In genomic region chr1:87379919-87380318, GRCm38 (mm10) we compare ENCODE assay signal across 14 mouse cellular contexts. TPM values are rescaled to one million over a fixed set of nuclear protein-coding genes. Genes with fewer than 3 reads are reported as not detected.
A peak's percentile ranks its signal among the peaks of the same experiment; 100 is the strongest.
DNase-seq lines count a peak whose midpoint lies in the region; ATAC-seq and TF ChIP-seq lines count a peak whose summit lies in the region.
"Had no signal": no experiment of that assay in that cellular context is flagged by ENCODE, and none has a peak within 500 bp of the region (broad histone marks: within the 10 kb centered on the region; RNA-seq: fewer than 3 reads in every experiment).

No protein-coding gene starts in this region.

- peak; percentile 23; the same call in 1 of the 2 replicates for ATAC-seq in lung, postnatal 0 days

- TF ChIP-seq EP300 in lung, postnatal 0 days (IDR thresholded peaks at IDR 0.05), result no peak

- WGBS in lung, postnatal 0 days, result 92% methylated on average over 1 of the region's 1 CpGs

- TF ChIP-seq CTCF in gastrocnemius, adult 2 months (IDR thresholded peaks at IDR 0.05), result peak; percentile 38
- TF ChIP-seq CTCF in lung, postnatal 0 days (IDR thresholded peaks at IDR 0.05), result peak; percentile 68

- no peak overlapping the region for H3K4me2 ChIP-seq in lung, postnatal 0 days (replicated peaks; ENCODE audit: low read depth, low read length)
- H3K4me2 ChIP-seq: liver, embryonic 15.5 days had no signal

- no peaks in the 10 kb centered on the region for H3K4me1 ChIP-seq in lung, postnatal 0 days (ENCODE audit: insufficient read depth, low read depth, low read length)

- no peak for DNase-seq in gastrocnemius, adult 2 months
- no peak for DNase-seq in gastrocnemius, postnatal 25 days
- peak; percentile 59 for DNase-seq in lung, postnatal 0 days (ENCODE audit: low spot score)
- no peak for DNase-seq in lung, postnatal 4 days
- DNase-seq in c-Kit-positive CD71-negative TER-119-negative erythroid progenitor cells, embryonic 14.5 days (ENCODE audit: low read depth), result peak; percentile 8
- peak; percentile 2 for DNase-seq in retina, postnatal 7 days (ENCODE audit: low read depth, low spot score)
- no peak for DNase-seq in spleen, adult 12 weeks (ENCODE audit: low spot score)
- DNase-seq in right cerebral cortex, postnatal 14 days, result no peak
- DNase-seq: gastrocnemius, postnatal 36 days; right cerebral cortex, postnatal 25 days; thymus, adult 2 months had no signal

- H3K27me3 ChIP-seq in lung, postnatal 0 days (replicated peaks; ENCODE audit: insufficient read depth, low read length), result no peaks in the 10 kb centered on the region
- H3K27me3 ChIP-seq: liver, embryonic 15.5 days had no signal

- H3K9ac ChIP-seq in lung, postnatal 0 days (replicated peaks; ENCODE audit: low read depth), result no peak overlapping the region
- H3K9ac ChIP-seq: liver, embryonic 15.5 days had no signal

- no peak overlapping the region for H3K4me3 ChIP-seq in gastrocnemius, adult 2 months
- H3K4me3 ChIP-seq in lung, postnatal 0 days (ENCODE audit: low read depth, low read length), result no peak overlapping the region
- H3K4me3 ChIP-seq: liver, embryonic 15.5 days had no signal

- intact Hi-C loops in gastrocnemius, adult 2 months (cut with DNase I), result no loop called here

- no peak overlapping the region for H3K27ac ChIP-seq in gastrocnemius, adult 2 months
- H3K27ac ChIP-seq in lung, postnatal 0 days (ENCODE audit: low read length), result no peak overlapping the region
- H3K27ac ChIP-seq: liver, embryonic 15.5 days had no signal

- H3K36me3 ChIP-seq in lung, postnatal 0 days (ENCODE audit: insufficient read depth, low read length), result 0 out of 2 replicates have a peak, but pooled peaks cover 3% of the 10 kb centered on the region

- no peaks in the 10 kb centered on the region for H3K9me3 ChIP-seq in lung, postnatal 0 days (ENCODE audit: low read length)
- H3K9me3 ChIP-seq: G1E; liver, embryonic 15.5 days had no signal

RNA-seq across cellular contexts. Expression of gene Kcnj13, which starts 14.6 kb away (rescaled TPM):
- under 1 TPM in 1 of 2 experiments, not detected in 1; 0.25 TPM for total RNA-seq in gastrocnemius, adult 2 months (2021)
- total RNA-seq in gastrocnemius, postnatal 25 days (2021), result not detected
- polyA plus RNA-seq in lung, postnatal 0 days (2015; fragmentation: Nextera tagmentation; extraction: Ambion mirVana), result 41.4 and 48.7 TPM in 2 replicates
- total RNA-seq: hematopoietic stem cell, adult 5-6 weeks had no signal
- polyA plus RNA-seq: G1E; thymus, adult 2 months had no signal

RNA-seq across cellular contexts. Expression of gene Gigyf2, which starts 53.1 kb away (rescaled TPM):
- 10 to 100 TPM; 38.2 to 40.2 TPM for total RNA-seq in gastrocnemius, adult 2 months (2021)
- total RNA-seq in gastrocnemius, postnatal 25 days (2021), result 10 to 100 TPM; 31.6 to 34.7 TPM
- polyA plus RNA-seq in lung, postnatal 0 days (2015; fragmentation: Nextera tagmentation; extraction: Ambion mirVana), result 29.6 and 33.0 TPM in 2 replicates

Comparison
In these comparisons a context has a peak if more than half of its experiments do, and no peak if none do; other contexts are left out.
1. DNase-seq: peak in lung, postnatal 0 days (single experiment), c-Kit-positive CD71-negative TER-119-negative erythroid progenitor cells, embryonic 14.5 days (single experiment) and retina, postnatal 7 days (single experiment); none in gastrocnemius, adult 2 months (single experiment), gastrocnemius, postnatal 25 days (single experiment), lung, postnatal 4 days (0 of 2), spleen, adult 12 weeks (single experiment) and right cerebral cortex, postnatal 14 days (single experiment).